ENCODE assay signal across 16 mouse cellular contexts in the genomic region with DNA sequence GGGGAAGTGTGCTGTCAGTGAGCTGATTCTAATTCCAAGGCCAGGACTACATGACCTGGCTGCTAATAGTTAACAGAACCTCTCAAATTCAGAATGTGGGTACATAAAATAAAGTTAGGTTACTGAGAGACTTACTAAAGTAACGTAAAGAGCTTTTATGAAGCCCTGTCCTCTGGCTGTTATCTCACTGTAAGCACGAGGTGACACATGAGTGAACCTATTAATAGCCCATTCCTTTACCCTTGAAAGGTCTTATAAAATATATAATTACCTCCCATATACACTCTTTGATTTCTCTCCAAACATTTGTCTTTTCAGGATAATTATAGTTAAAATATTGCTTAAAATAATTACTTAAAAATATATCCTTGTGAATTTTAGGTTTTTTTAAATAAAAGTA.
"Had no signal": no experiment of that assay in that cellular context is flagged by ENCODE, and none has a peak within 500 bp of the region (broad histone marks: within the 10 kb centered on the region; RNA-seq: fewer than 3 reads in every experiment).

No protein-coding gene starts in this region.

- ATAC-seq: liver, postnatal 0 days; lung, postnatal 0 days; midbrain, embryonic 13.5 days; midbrain, embryonic 16.5 days had no signal

- H3K4me3 ChIP-seq: limb, embryonic 12.5 days; limb, embryonic 15.5 days; midbrain, embryonic 13.5 days; myocyte had no signal

- H3K27me3 ChIP-seq: limb, embryonic 12.5 days; limb, embryonic 15.5 days; midbrain, embryonic 13.5 days had no signal

- H3K9ac ChIP-seq: limb, embryonic 12.5 days; limb, embryonic 15.5 days; liver, embryonic 14.5 days; liver, postnatal 0 days; lung, embryonic 14.5 days; midbrain, embryonic 13.5 days had no signal

- H3K4me2 ChIP-seq: limb, embryonic 12.5 days; limb, embryonic 15.5 days; liver, embryonic 11.5 days; lung, embryonic 14.5 days; midbrain, embryonic 13.5 days had no signal

- H3K4me1 ChIP-seq: limb, embryonic 12.5 days; limb, embryonic 15.5 days had no signal

- H3K36me3 ChIP-seq: limb, embryonic 15.5 days; midbrain, embryonic 13.5 days had no signal

- DNase-seq: kidney, postnatal 14 days; kidney, postnatal 4 days; left cerebral cortex, postnatal 4 days; liver, postnatal 0 days; lung, embryonic 14.5 days; thymus, adult 18-20 months; thymus, postnatal 36 days had no signal

- H3K9me3 ChIP-seq: limb, embryonic 12.5 days; limb, embryonic 15.5 days; midbrain, embryonic 13.5 days had no signal

- H3K27ac ChIP-seq: limb, embryonic 12.5 days; limb, embryonic 15.5 days; liver, embryonic 14.5 days; macrophage; midbrain, embryonic 13.5 days had no signal
